Mouse (Mus musculus): ENCODE measurements around the gene Foxf2. TPM values are rescaled to one million over a fixed set of nuclear protein-coding genes. Genes with fewer than 3 reads are reported as not detected.
A peak's percentile ranks its signal among the peaks of the same experiment; 100 is the strongest.

Foxf2 gene
- polyA plus RNA-seq, 1 experiment from 2014 or later, result 0.06 TPM

- H3K9me3 ChIP-seq (replicated peaks; ENCODE audit: control insufficient read depth, low read length), result no peaks in the 10 kb centered on the region
- no peak overlapping the region for H3K9ac ChIP-seq (ENCODE audit: low read depth, low read length)
- no peak for ATAC-seq (ENCODE audit: low read depth)
- no peak overlapping the region for H3K4me2 ChIP-seq (ENCODE audit: low read depth, low read length)
- no peaks in the 10 kb centered on the region for H3K36me3 ChIP-seq (ENCODE audit: control insufficient read depth, insufficient read depth)
- no peak overlapping the region for H3K27ac ChIP-seq (ENCODE audit: low read length)
- H3K4me3 ChIP-seq (ENCODE audit: low read depth, low read length), result no peak overlapping the region
- H3K27me3 ChIP-seq (ENCODE audit: control insufficient read depth, insufficient read depth, low read depth, low read length), result peaks cover 93% of the 10 kb centered on the region
- WGBS (ENCODE audit: insufficient replicate concordance), result 4% methylated on average over 6 of the region's 6 CpGs
- peaks cover 3% of the 10 kb centered on the region for H3K4me1 ChIP-seq (ENCODE audit: control insufficient read depth, low read depth, low read length)
Measured at GRCm38 (mm10) chr13:31623291-31623690, 2.3 kb upstream of the Foxf2 start.

- WGBS (ENCODE audit: insufficient replicate concordance), result 3% methylated on average over 19 of the region's 20 CpGs
- H3K36me3 ChIP-seq (ENCODE audit: control insufficient read depth, insufficient read depth), result no peaks in the 10 kb centered on the region
- no peak overlapping the region for H3K27ac ChIP-seq (ENCODE audit: low read length)
- peaks cover 93% of the 10 kb centered on the region for H3K27me3 ChIP-seq (ENCODE audit: control insufficient read depth, insufficient read depth, low read depth, low read length)
- H3K9ac ChIP-seq (ENCODE audit: low read depth, low read length), result no peak overlapping the region
- no peak for ATAC-seq (ENCODE audit: low read depth)
- H3K4me3 ChIP-seq (ENCODE audit: low read depth, low read length), result no peak overlapping the region
- H3K9me3 ChIP-seq (replicated peaks; ENCODE audit: control insufficient read depth, low read length), result no peaks in the 10 kb centered on the region
- peaks cover 3% of the 10 kb centered on the region for H3K4me1 ChIP-seq (ENCODE audit: control insufficient read depth, low read depth, low read length)
- no peak overlapping the region for H3K4me2 ChIP-seq (ENCODE audit: low read depth, low read length)
Measured at GRCm38 (mm10) chr13:31623906-31624860, 1.4 kb upstream of the Foxf2 start.

- H3K4me3 ChIP-seq (ENCODE audit: low read depth, low read length), result no peak overlapping the region
- no peaks in the 10 kb centered on the region for H3K36me3 ChIP-seq (ENCODE audit: control insufficient read depth, insufficient read depth)
- H3K9ac ChIP-seq (ENCODE audit: low read depth, low read length), result no peak overlapping the region
- H3K4me2 ChIP-seq (ENCODE audit: low read depth, low read length), result peak overlapping the region; percentile 53; the same call in 1 of the 2 replicates
- H3K9me3 ChIP-seq (replicated peaks; ENCODE audit: control insufficient read depth, low read length), result no peaks in the 10 kb centered on the region
- peaks cover 93% of the 10 kb centered on the region for H3K27me3 ChIP-seq (ENCODE audit: control insufficient read depth, insufficient read depth, low read depth, low read length)
- H3K27ac ChIP-seq (ENCODE audit: low read length), result no peak overlapping the region
- no peak for ATAC-seq (ENCODE audit: low read depth)
- 2% methylated on average over 13 of the region's 13 CpGs for WGBS (ENCODE audit: insufficient replicate concordance)
- H3K4me1 ChIP-seq (ENCODE audit: control insufficient read depth, low read depth, low read length), result peaks cover 3% of the 10 kb centered on the region
Measured at GRCm38 (mm10) chr13:31624966-31625332, 667 bp upstream of the Foxf2 start.

- Histone ChIP-seq H3K27me3 (ENCODE audit: control insufficient read depth, insufficient read depth, low read depth, low read length) (peaks cover 89% of the 10 kb centered on the region), H3K9ac (ENCODE audit: low read depth, low read length) (no peak overlapping the region)
- no peak for ATAC-seq (ENCODE audit: low read depth)
Measured at GRCm38 (mm10) chr13:31626183-31626801, 676 bp downstream of the Foxf2 start.

GRCm38 (mm10) chr13:31626991-31627625 is 1.5 kb downstream of the Foxf2 start:
- Histone ChIP-seq H3K4me3 (ENCODE audit: low read depth, low read length) (no peak overlapping the region), H3K36me3 (ENCODE audit: control insufficient read depth, insufficient read depth) (no peaks in the 10 kb centered on the region), H3K9ac (ENCODE audit: low read depth, low read length) (no peak overlapping the region), H3K27me3 (ENCODE audit: control insufficient read depth, insufficient read depth, low read depth, low read length) (peaks cover 88% of the 10 kb centered on the region), H3K27ac (ENCODE audit: low read length) (no peak overlapping the region), H3K9me3 (replicated peaks; ENCODE audit: control insufficient read depth, low read length) (no peaks in the 10 kb centered on the region), H3K4me1 (ENCODE audit: control insufficient read depth, low read depth, low read length) (peaks cover 3% of the 10 kb centered on the region), H3K4me2 (ENCODE audit: low read depth, low read length) (no peak overlapping the region)
- WGBS (ENCODE audit: insufficient replicate concordance), result 2% methylated on average over 24 of the region's 24 CpGs
- no peak for ATAC-seq (ENCODE audit: low read depth)

More at GRCm38 (mm10) chr13:31626183-31626801, 676 bp downstream of the Foxf2 start:
- Histone ChIP-seq H3K4me2 (ENCODE audit: low read depth, low read length) (peak overlapping the region; percentile 53), H3K4me3 (ENCODE audit: low read depth, low read length) (peak overlapping the region; percentile 32), H3K9me3 (replicated peaks; ENCODE audit: control insufficient read depth, low read length) (no peaks in the 10 kb centered on the region), H3K4me1 (ENCODE audit: control insufficient read depth, low read depth, low read length) (peaks cover 3% of the 10 kb centered on the region), H3K27ac (ENCODE audit: low read length) (no peak overlapping the region), H3K36me3 (ENCODE audit: control insufficient read depth, insufficient read depth) (no peaks in the 10 kb centered on the region)
- under 1% methylated on average over 57 of the region's 60 CpGs for WGBS (ENCODE audit: insufficient replicate concordance)

GRCm38 (mm10) chr13:31627864-31628690 is 2.5 kb downstream of the Foxf2 start:
- Histone ChIP-seq H3K27ac (ENCODE audit: low read length) (no peak overlapping the region), H3K4me3 (ENCODE audit: low read depth, low read length) (no peak overlapping the region), H3K9me3 (replicated peaks; ENCODE audit: control insufficient read depth, low read length) (no peaks in the 10 kb centered on the region), H3K4me1 (ENCODE audit: control insufficient read depth, low read depth, low read length) (peaks cover 3% of the 10 kb centered on the region), H3K9ac (ENCODE audit: low read depth, low read length) (no peak overlapping the region), H3K4me2 (ENCODE audit: low read depth, low read length) (no peak overlapping the region), H3K36me3 (ENCODE audit: control insufficient read depth, insufficient read depth) (no peaks in the 10 kb centered on the region), H3K27me3 (ENCODE audit: control insufficient read depth, insufficient read depth, low read depth, low read length) (peaks cover 82% of the 10 kb centered on the region)
- WGBS (ENCODE audit: insufficient replicate concordance), result 12% methylated on average over 8 of the region's 8 CpGs
- ATAC-seq (ENCODE audit: low read depth), result no peak

- Histone ChIP-seq H3K9ac (ENCODE audit: low read depth, low read length) (no peak overlapping the region), H3K27me3 (ENCODE audit: control insufficient read depth, insufficient read depth, low read depth, low read length) (peaks cover 78% of the 10 kb centered on the region), H3K4me1 (ENCODE audit: control insufficient read depth, low read depth, low read length) (peaks cover 3% of the 10 kb centered on the region), H3K4me2 (ENCODE audit: low read depth, low read length) (peak overlapping the region; percentile 50; the same call in 1 of the 2 replicates), H3K36me3 (ENCODE audit: control insufficient read depth, insufficient read depth) (no peaks in the 10 kb centered on the region), H3K4me3 (ENCODE audit: low read depth, low read length) (no peak overlapping the region), H3K9me3 (replicated peaks; ENCODE audit: control insufficient read depth, low read length) (no peaks in the 10 kb centered on the region), H3K27ac (ENCODE audit: low read length) (no peak overlapping the region)
- WGBS (ENCODE audit: insufficient replicate concordance), result 7% methylated on average over 14 of the region's 14 CpGs
- no peak for ATAC-seq (ENCODE audit: low read depth)
Measured at GRCm38 (mm10) chr13:31628691-31629180, 3.1 kb downstream of the Foxf2 start.

GRCm38 (mm10) chr13:31629321-31629851 is 3.8 kb downstream of the Foxf2 start:
- Histone ChIP-seq H3K9ac (ENCODE audit: low read depth, low read length) (no peak overlapping the region), H3K27me3 (ENCODE audit: control insufficient read depth, insufficient read depth, low read depth, low read length) (peaks cover 72% of the 10 kb centered on the region), H3K27ac (ENCODE audit: low read length) (no peak overlapping the region)

More at GRCm38 (mm10) chr13:31629321-31629851, 3.8 kb downstream of the Foxf2 start:
- peak overlapping the region; percentile 48 for H3K4me3 ChIP-seq (ENCODE audit: low read depth, low read length)
- peaks cover 3% of the 10 kb centered on the region for H3K4me1 ChIP-seq (ENCODE audit: control insufficient read depth, low read depth, low read length)
- whole genome bisulfite sequencing (ENCODE audit: insufficient replicate concordance), result 1% methylated on average over 40 of the region's 40 CpGs
- H3K4me2 ChIP-seq (ENCODE audit: low read depth, low read length), result peak overlapping the region; percentile 50
- no peaks in the 10 kb centered on the region for H3K9me3 ChIP-seq (replicated peaks; ENCODE audit: control insufficient read depth, low read length)
- H3K36me3 ChIP-seq (ENCODE audit: control insufficient read depth, insufficient read depth), result no peaks in the 10 kb centered on the region
- ATAC-seq (ENCODE audit: low read depth), result no peak

Measured in liver, embryonic 16.5 days (tissue).